Mouse (Mus musculus) frontal cortex, adult 2 months (tissue): Measurements from ENCODE around the gene Olfr139. TPM values are rescaled to one million over a fixed set of nuclear protein-coding genes. Genes with fewer than 3 reads are reported as not detected.

Experiments
- DNase-seq, 2 experiments: peaks; one replicate each; pipeline ENCODE4 v3.0.0; 2022; ENCODE audit warnings: low spot score in 1 of 2; ENCODE audit errors: extremely low spot score in 1 of 2
- polyA plus RNA-seq: library from polyadenylated mRNA; depleted of rRNA; stranded (reverse); fragments of >200 nt; gene quantifications from 2 replicates; pipeline ENCODE4 v1.2.3, GENCODE M21; 2012; rRNA removed

Gene Olfr139
- not detected in 2 replicates for polyA plus RNA-seq

- DNase-seq = no peak
These were observed at the start of gene Olfr139, which contains the start of gene Olfr399 for GRCm38 (mm10) chr11:74056451-74056850. TSS of gene Olfr139 (minus strand) at chr11:74056551. TSS of gene Olfr399 (minus strand) at chr11:74056615.

- DNase-seq = no peak
These were observed 48.7 kb upstream of the Olfr139 start for GRCm38 (mm10) chr11:74105066-74105465.

GRCm38 (mm10) chr11:74101507-74101906 lies 45.2 kb upstream of the Olfr139 start:
- no peak for DNase-seq

- DNase-seq = no peak
These were observed 44.4 kb upstream of the Olfr139 start for GRCm38 (mm10) chr11:74100724-74101123.

- no peak for DNase-seq
These were observed 13.3 kb upstream of the Olfr139 start, which contains the start of gene Zfp616 for GRCm38 (mm10) chr11:74069655-74070054. TSS of gene Zfp616 (plus strand) at chr11:74069955.

DNA sequence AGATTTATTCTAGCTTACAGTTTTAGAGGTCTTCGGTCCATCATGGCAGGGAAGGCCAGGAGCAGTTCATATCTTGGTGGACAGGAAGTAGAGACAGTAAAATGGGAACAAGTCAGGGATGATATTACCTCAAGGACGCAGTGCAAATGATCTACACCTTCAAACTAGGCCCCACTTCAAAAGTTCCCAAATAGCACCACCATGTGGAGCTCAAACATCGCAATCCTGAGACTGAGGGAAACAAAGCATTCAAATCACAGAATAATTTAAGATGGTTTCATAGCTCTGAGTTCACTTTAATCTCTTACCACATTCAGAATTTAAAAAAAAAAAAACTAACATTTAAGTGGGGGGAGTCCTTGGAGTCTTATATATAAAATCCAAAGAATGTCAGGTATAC lies 5.0 kb downstream of the Olfr139 start:
- no peak for DNase-seq

Other genes starting within 250 kb of the Olfr139 start
- 0.02 TPM in 1 of 2 replicates, not detected in the other for gene Olfr392, start 239.5 kb downstream of the Olfr139 start, polyA plus RNA-seq
- gene Olfr393, start 205.1 kb downstream of the Olfr139 start, polyA plus RNA-seq = not detected in 2 replicates
- 0.02 TPM in 1 of 2 replicates, not detected in the other for gene Olfr394, start 165.8 kb downstream of the Olfr139 start, polyA plus RNA-seq
- not detected in 2 replicates for gene Olfr395, start 147.3 kb downstream of the Olfr139 start, polyA plus RNA-seq
- not detected in 2 replicates for gene Olfr23, start 119.9 kb downstream of the Olfr139 start, polyA plus RNA-seq
- not detected in 2 replicates for gene Olfr397, start 95.7 kb downstream of the Olfr139 start, polyA plus RNA-seq
- not detected in 2 replicates for gene Olfr398, start 66.1 kb downstream of the Olfr139 start, polyA plus RNA-seq
- not detected in 2 replicates for gene Olfr399, start 64 bp upstream of the Olfr139 start, polyA plus RNA-seq
- not detected in 2 replicates for gene Zfp616, start 13.4 kb upstream of the Olfr139 start, polyA plus RNA-seq
- gene Olfr401, start 57.2 kb upstream of the Olfr139 start, polyA plus RNA-seq = not detected in 2 replicates
- gene Olfr402, start 97.0 kb upstream of the Olfr139 start, polyA plus RNA-seq = not detected in 2 replicates
- not detected in 2 replicates for gene Olfr403, start 129.7 kb upstream of the Olfr139 start, polyA plus RNA-seq
- gene Olfr43, start 154.8 kb upstream of the Olfr139 start, polyA plus RNA-seq = not detected in 2 replicates
- not detected in 2 replicates for gene Olfr406, start 203.3 kb upstream of the Olfr139 start, polyA plus RNA-seq
- not detected in 2 replicates for gene Olfr59, start 227.2 kb upstream of the Olfr139 start, polyA plus RNA-seq